Mouse (Mus musculus): ENCODE data around the gene BC025446.

GRCm38 (mm10) chr15:75186291-75186690 is 29.9 kb upstream of the BC025446 start:
- no peak for TF ChIP-seq CTCF (conservative IDR thresholded peaks at IDR 0.05; ENCODE audit: low read length)
- no peak for TF ChIP-seq NANOG (IDR thresholded peaks at IDR 0.05; ENCODE audit: borderline replicate concordance, low read length)
- no peak for TF ChIP-seq POU5F1 (IDR thresholded peaks at IDR 0.05; ENCODE audit: borderline replicate concordance, low read length)
